Mouse (Mus musculus) kidney, adult 2 months (tissue): ENCODE results near the gene Slc17a7.

ENCODE experiments used
- CTCF ChIP-seq: fragments of 200-500 bp; conservative IDR thresholded peaks from 2 replicates; pipeline ENCODE4 v1.5.1; 2011; ENCODE audit warnings: low read depth, mild to moderate bottlenecking, control low read depth, low read length, moderate library complexity, mixed read lengths; ENCODE audit not compliant: insufficient read depth, insufficient read length
- POLR2A ChIP-seq: fragments of 200-500 bp; IDR thresholded peaks from one replicate; pipeline ENCODE4 v1.6.1; 2011; ENCODE audit warnings: low read depth, low read length, control low read depth

DNA sequence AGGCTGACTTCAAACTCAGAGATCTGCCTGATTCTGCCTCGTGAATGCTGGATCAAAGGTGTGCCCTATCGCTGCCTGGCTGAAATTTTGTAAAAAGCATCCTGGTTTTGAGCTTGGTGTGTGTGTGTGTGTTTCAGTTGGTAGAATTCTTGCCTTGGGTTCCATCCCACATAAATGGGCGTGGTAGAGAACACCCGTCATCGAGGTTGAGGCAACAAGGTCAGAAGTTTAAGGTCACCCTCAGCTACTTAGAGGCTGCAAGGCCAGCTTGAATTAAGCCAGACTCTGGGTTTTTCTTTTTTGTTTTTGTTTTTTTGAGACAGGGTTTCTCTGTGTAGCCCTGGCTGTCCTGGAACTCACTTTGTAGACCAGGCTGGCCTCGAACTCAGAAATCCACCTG, 45.4 kb upstream of the Slc17a7 start:
- TF ChIP-seq POLR2A: no peak
- TF ChIP-seq CTCF: no peak
